Mouse (Mus musculus) layer of hippocampus, adult 18-20 months (tissue): ENCODE measurements at regions not wholly inside any gene's neighbourhood (a gene's known extent, or its start where the extent isn't known, plus 50 kb on each side); places are given as distances from the start of the nearest gene placed in this dataset.

Experiments
- DNase-seq, 2 experiments: peaks; one replicate each; pipeline ENCODE4 v3.0.0; 2022; ENCODE audit warnings: low spot score in 2 of 2

DNA sequence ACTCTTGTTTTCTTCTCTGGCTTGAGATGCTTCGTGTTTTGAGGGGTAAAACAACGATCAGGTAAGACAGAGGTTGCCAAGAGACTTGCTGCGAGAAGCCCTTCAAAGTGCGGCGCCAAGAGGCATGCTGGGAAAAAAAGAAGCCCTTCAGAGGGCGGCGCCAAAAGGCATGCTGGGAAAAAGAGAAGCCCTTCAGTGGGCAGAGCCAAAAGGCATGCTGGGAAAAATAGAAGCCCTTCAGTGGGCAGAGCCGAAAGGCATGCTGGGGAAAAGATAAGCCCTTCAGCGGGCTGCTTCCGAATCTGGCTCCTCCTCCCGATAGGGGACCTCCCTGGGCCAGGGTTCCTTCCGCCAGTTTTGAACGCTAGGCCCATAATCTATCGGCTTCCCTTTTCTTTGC is 169.5 kb downstream of the Bmp7 start:
- no peak for DNase-seq

DNA sequence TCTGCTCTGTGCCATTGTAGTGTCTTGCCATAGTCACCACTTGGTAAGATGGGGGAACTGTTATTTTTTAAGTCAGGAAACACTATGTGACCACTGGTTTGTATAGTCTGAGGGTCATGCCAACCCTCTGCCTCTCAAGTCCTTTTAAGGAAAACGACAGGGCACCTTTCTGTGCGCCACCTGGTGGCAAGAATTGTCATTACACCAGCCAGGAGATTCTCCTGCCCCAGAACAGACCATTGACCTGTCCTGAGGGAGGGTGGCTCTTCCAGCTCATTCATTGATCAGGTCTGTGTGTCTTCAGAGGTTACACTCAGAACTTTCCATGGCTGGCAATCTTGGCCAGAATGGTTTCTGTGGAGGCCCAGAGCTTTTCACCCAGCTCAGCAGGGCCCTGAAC is 166.9 kb downstream of the Bmp7 start:
- DNase-seq: peak in 1 of 2 experiments; percentile 56

DNA sequence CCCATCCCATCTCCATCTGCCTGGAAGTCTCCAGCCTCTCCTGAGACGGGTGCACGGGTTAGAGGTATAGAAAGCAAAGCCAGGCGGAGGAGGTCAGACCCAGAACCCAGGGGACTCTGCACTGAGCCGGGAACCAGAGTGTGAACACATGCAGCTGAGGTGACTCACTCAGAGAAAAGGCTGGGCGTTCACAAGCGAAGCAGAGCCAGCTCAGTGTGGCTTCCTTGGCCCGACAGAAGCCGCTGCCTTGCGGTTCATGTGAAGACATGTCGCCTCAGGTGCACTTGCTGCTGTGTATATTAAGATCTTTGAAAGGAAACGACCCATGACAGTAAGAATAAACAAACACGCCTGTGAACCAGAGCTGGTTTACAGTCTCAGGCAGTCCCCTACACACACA is 163.6 kb downstream of the Bmp7 start:
- DNase-seq: no peak

DNA sequence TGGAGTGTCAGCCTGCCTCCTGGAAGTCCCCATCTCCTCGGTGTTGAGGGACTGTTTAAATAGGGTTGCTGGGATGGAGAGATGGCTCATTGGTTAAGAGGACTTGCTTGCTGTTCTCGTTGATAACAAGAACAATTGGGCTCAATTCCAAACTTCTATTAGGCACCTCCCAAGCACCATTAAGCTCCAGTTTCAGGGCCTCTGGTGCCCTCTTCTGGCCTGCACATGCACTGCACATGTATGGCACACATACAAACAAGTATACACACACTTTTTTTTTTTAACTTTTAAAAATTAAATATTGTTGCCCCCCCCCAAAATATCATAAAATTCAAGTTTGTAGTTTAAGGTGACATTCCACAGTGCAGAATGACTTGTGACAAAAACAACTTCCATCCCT is 162.3 kb downstream of the Bmp7 start:
- DNase-seq: no peak

DNA sequence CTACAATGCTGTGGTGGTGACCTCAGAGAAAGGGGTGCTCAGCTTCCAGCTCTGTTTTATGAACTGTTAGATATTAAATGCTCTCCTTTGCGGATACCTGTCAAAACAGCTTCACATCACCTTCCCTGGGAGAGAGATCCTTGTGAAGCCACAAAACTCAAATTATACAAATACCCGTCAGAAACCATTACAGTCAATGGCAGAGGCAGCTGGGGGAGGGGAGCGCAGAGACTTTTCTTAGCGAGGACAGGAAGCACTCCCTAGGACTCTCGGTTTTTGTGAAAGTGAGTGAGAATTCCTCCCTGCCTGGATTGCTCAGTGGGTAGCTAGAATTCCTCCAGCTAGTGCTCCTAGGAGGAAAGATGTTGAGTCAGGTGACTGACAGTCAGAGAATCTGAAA is 161.0 kb downstream of the Bmp7 start:
- no peak for DNase-seq

DNA sequence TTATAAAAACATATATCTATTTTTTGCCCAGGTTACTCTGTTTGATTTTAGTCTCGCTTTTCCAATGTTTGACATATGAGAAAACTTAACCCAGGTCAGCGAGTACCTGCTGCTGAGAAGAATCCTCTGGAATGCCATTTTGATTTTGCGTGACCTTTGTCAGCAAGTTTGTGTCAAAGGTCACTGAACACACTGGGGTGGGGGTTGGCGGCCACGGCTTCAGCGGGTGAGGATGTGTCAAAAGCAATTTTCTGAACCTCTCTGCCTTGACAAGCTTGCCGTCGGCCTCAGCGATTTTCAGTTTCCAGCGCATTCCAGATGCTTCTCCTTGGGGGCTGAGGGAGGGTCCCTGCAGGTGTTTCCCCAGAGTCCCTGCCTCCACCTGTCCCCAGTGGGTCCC is 157.4 kb downstream of the Bmp7 start:
- no peak for DNase-seq

DNA sequence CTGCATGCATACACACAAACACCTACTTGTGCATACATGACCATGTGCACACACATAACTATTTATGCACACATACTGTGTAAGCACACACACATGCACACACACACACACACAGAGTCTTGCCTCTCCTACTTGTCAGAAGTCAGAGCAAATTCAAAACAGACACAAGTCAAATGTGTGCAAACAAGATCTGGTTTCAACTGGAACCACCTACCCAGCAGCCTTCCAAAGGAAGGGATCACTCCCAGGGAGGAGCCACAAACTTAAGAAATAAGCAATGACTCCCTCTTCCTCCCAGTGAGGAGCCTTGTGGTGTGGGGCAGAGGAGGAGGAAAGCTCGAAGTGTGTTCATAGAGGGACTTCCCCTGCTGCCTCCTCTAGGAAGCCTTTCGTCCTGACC is 153.8 kb downstream of the Bmp7 start:
- DNase-seq: no peak

DNA sequence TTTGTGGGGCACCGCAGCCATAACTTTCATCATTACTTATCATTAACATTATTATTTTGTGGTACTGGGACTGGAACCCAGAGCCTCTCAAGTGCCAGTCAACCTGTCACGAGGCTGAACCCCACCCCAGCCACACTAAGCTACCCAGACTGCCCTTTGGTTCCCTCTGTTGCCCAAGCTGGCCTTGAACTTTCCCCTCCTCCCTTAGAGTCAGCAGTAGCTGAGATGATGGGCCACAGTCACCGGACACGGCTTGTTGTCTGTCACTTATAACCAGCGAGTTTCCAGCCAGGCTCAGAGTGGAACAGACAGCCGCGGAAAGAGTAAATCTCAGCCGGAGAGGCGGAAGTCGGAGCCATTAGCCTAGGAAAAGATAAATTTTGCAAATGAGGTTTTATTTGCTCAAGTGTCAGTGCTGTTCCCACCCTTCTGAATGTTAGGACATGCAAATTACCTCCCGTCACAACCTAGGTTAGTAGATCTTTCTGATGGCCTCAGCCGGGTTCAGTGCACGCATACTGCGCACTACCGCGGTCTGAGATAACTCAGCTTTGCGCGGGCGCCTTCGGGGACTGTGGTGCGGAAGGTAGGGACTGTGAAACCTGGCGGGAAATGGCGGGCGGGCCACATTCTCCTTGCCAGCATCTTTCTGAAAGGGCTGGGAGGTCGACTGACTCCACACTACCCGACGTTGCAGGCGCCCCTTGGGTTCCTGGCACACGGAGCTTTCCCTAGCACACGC is 152.7 kb downstream of the Bmp7 start:
- DNase-seq: no peak

DNA sequence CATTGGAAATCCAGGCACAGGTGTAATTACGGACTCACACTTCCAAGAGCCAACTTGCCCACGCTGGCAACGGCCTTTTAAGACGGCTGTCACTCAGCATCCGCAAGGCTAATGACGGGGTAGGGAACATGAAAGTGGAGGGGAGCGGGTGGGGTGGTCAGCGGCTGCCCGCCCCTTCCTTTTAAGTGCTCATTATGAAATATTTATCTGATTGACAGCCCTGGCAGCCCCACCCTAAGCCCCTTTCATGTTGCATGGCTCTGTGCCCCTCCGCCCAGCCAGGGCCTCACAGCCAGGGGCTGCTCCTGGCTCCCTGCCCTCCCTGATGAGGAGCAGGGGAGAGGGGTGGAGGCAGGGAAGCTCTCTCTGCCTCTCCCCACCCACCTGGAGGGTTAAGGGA is 150.9 kb downstream of the Bmp7 start:
- no peak for DNase-seq

DNA sequence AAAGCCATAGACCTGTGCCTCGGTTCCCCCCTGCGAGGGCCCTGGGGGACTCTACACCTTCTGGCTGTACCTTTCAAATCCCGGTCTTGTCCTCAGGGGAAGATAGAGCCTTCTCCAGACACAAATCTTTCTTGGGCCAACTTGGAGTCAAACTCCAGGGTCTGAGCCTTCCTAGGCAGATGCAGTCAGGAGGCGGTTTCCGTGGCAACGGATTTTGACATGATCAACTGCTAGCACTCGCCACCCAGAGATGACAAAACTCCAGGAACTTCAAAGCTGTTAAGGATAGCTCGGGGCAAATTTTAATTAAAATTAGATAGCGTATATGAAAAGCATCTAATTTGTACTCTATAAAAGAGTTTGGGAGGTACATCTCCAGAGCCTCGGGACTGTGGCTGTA is 147.6 kb downstream of the Bmp7 start:
- peak in 1 of 2 experiments; percentile 44 for DNase-seq

DNA sequence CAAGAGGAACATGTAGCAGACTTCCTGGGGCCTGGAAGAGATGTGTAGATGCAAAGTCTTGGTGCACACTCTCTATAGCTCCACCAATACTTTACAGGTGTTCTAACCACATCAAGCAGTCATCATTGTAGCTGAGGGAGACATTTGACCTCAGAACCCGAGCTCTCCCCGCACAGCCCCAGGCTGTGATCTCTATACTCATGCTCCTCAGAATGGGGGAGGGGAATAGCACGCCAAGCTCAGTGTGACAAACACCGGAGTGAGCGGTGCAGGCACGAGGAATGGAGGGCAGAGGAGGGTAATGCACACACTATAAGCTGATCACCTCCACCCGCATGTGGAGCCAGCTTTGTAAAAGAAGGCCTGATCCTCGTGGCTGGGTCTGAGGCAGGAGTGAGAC is 146.1 kb downstream of the Bmp7 start:
- no peak for DNase-seq

DNA sequence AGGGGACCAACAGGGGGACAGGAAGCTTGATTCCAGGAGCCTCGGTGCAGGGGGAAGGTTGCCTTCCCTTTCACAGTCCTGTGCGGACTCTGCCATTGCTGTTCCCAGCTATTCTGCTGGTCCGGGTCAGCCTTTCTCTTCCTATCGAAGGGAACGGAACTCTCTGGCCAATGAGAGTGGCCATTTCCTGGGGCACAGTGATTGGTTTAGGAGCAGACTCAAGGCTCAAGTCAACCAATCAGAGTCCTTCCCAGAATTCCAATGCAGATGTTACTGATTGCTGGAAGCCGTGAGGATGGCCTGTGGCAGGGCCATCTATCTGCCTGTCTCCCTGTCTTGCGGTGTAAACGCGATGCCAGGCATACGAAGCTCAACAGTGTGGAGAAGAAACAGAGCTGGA is 145.3 kb downstream of the Bmp7 start:
- DNase-seq: no peak

DNA sequence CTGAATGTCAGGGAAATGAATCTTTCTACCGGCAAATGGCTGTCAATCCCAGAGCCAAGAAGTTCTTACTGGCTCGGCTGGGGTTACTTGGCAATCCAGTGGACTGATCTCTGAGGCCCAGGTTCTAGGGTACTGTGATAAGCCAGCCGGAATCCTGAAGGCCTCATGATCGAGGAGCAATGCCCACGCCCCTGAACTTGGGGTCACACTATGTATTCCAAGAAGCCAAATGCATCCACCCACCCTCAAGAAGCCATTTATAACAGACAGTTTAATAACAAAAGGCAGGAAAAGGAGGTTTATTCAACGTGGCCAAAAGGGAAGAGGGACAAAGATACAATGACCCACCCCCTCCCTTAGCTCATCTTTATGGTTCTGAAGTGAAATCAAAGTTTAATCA is 144.0 kb downstream of the Bmp7 start:
- DNase-seq: no peak

DNA sequence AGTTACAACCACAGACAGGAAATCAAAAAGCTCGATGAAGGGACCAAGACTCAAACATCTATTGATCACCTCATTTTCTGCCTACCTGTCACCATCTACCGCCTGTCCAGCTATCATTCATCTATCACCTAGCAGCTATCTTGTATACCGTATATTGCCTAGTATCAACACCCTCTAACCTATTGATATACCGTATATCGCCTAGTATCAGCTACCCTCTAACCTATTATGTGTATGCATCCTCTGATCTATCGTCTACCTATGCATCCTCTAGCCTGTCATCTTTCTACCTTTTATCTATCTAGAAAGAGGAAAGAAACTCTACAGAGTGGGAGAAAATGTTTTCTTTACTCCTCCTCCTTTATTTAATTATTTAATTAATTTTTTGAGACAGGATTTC is 143.2 kb downstream of the Bmp7 start:
- DNase-seq: no peak

DNA sequence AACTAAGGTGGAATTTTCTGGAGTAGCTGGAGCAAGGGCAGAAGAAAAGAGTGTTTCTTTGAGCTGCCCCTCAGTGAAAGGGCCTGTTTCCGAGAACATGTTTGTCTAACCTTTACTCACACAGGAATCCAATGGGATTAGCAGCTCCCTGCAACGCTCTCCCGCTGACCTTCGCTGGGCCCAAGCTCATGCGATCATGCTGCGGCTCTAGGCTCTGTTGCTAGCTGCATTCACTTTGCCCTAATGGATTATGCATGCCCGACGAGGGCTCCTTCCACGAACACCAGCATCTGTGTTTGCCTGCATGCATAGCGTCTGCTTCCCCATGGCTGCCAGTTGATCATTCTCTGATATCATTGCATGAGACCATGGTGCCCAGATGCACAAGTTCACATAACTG is 140.2 kb downstream of the Bmp7 start:
- DNase-seq: no peak

DNA sequence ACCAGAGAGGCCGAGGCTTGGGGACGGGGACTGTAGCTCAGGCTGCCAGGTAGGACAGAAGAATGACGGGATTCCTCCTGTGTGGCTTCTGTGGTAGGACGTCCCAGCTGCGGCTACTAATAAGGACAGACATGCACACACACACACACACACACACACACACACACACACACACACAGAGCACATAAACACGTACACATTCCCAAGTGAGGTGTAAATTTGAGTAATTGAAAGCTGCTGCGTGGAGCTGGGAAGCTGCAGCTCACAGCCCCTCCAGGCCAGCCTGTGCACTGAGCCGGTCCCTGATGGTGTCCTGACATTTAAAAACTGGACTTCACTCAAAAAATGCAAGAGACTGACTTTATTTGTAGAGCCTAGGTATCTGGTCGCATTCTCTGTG is 139.3 kb downstream of the Bmp7 start:
- no peak for DNase-seq

DNA sequence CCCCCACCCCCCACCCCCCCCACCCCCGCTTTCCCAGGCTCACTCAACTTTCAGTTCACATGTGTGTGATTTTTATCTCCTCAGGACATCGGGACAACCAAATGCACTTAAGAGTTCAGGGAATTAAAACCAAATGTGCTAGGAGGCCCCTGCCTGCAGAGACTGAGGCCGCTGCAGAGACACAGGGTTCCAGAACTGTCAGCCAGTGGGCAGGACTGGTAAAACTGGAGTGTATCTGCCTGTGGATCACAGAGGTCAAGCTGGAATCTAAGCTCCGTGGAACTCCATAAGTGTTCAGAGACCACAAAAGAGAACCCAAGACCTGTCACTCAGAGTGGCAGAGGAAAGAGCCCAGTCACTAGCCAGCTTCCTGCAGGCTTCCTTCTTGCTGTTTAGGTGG is 138.3 kb downstream of the Bmp7 start:
- DNase-seq: no peak

DNA sequence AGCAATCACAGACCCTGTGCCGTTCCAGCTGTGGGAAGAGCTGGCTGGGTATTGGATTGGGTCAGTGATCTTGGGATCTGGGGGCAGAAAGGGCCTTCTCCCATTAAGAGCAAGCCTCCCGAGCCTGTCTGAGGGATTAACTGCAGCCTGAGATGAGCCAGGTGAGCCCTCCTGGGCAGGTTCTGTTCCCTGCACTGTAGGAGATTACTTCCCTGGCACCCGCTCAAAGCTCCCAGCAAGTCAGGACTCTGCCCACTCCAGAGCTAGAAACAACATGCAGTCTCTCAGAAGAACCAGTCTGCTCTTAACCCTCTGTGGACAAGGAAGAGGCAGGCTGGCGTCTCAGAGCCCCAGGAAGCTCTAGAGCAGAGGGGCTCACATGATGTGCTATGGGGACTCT is 132.7 kb downstream of the Bmp7 start:
- DNase-seq: no peak

DNA sequence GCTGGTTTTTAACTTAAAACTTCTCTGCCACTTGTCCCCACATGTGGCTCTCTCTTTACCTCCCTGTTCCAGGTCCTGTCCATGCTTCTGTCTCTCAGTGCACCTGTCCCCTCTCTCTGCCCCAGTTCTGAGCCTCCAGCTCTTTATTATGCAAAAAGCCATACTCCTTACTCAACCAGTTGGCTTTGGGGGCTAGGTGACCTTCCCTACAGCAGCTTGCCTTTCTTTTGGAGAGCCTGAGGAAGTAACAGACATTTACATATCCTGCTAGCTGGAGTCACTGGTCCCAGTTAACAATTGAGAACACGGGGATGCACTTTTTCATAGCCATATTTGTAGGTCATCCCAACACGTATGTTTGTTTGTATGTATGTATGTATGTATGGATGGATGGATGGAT is 130.8 kb downstream of the Bmp7 start:
- DNase-seq: no peak

DNA sequence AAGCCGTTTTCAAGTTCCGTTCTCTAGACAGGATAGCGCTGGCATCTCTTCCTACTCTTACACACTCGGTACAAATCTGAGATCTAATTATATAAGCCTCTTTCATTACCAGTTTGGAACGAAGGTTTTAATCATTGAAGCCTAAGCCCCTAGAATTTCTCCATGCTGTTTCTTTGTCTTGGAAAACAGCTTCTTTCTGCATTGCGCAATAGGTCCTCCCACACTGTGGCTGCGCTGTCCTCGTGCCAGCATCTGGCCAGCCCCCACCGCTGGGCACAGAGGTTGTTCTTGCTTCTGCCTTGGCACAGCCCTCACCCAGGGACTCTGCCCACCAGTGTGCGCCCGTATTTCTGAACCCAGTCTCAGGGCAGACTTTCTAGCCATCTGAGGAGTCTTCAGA is 126.8 kb downstream of the Bmp7 start:
- peak in 1 of 2 experiments; percentile 13 for DNase-seq

DNA sequence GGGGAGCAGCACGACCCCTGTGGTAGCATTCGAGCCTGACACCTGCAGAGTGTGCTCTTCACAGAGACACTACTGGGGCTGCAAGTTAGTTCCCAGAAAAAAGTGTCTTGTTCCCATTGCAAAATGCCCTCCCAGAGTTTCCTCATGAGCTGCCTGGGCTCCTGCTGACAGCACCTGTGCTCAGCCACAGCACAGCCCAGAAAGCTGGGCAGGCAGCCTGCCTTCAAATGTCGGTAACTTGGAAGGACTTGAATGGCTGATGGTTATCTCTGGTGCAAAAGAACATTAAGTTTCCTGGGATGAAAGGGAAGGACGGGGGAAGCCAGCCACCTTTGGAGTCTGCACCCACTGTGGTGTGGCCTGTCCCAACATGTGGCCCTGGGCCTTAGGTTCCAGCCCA is 126.2 kb downstream of the Bmp7 start:
- no peak for DNase-seq

DNA sequence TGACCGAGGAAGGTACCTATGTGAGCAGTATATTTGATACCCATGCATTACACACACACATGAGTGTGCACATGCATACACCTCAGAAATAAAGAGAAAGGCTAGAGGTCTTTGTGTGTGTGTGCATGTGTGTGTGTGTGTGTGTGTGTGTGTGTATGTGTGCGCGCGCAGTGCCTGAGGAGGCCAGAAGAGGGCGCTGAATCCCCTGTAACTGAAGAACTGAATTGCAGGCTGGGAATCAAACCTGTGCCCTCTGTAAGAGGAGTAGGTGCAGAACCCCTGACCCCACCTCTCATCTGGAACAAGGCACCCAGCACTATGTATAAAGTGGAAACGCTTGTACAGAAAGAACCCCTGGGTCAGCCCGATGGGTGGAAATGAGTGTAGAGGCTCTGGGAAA is 125.0 kb downstream of the Bmp7 start:
- no peak for DNase-seq

DNA sequence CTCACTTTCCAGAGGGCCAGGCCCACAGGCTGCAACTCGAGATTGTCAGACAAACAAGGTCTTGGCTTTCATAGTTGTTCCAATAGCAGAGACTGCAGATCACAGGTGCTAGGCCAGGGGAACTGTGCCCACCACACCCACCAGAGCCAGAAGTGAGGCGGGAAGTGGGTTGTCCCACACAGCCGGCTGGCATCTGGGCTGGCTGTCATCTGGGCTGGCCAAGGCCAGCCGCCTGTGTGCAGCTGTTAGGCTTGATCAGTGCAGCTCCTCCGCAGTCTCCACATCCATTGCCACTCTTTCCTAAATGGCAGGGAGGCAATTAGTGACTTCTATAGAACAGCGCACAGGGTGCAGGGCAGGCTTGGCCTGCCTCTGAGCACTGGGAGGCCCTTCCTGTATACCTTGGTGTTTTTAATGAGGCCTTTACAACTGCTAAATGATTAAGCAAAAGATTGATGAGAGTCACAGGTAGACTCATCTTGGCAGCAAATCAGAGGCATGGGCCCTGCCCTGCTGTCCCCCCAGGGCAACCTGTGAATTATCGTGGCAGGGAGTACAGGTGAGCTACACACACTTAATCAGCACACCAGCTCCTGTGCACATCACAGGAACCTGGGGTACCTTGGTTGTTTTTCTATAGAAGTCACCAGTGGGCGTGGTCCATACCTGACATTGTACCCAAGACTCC is 122.9 kb downstream of the Bmp7 start:
- DNase-seq: no peak
